Mouse (Mus musculus) myocyte (in vitro differentiated cells): ENCODE measurements around the gene Zcchc3.

ENCODE experiments used
- CEBPB ChIP-seq: IDR thresholded peaks from 2 replicates; pipeline ENCODE4 v1.6.1; 2011; ENCODE audit warnings: mild to moderate bottlenecking, moderate library complexity; ENCODE audit not compliant: poor library complexity, insufficient read depth, severe bottlenecking
- MAX ChIP-seq: IDR thresholded peaks from one replicate; pipeline ENCODE4 v1.6.1; 2011; ENCODE audit warnings: low read depth, mild to moderate bottlenecking, control low read depth
- MYOG ChIP-seq, 3 experiments: IDR thresholded peaks; one replicate each; pipeline ENCODE4 v1.6.1; 2011; ENCODE audit warnings: control low read depth in 2 of 3, low read depth in 2 of 3, mild to moderate bottlenecking in 2 of 3; ENCODE audit not compliant: insufficient read length in 2 of 3, control insufficient read depth in 1 of 3, insufficient read depth in 1 of 3
- POLR2A ChIP-seq: IDR thresholded peaks from one replicate; pipeline ENCODE4 v1.6.1; 2011; ENCODE audit warnings: low read depth, mild to moderate bottlenecking, control low read depth, moderate library complexity; ENCODE audit not compliant: insufficient read length
- TCF12 ChIP-seq: IDR thresholded peaks from one replicate; pipeline ENCODE4 v1.6.1; 2011; ENCODE audit warnings: mild to moderate bottlenecking, control low read depth; ENCODE audit not compliant: poor library complexity, insufficient read depth, severe bottlenecking
- TCF3 ChIP-seq: IDR thresholded peaks from one replicate; pipeline ENCODE4 v1.6.1; 2011; ENCODE audit warnings: low read depth, control low read depth; ENCODE audit not compliant: insufficient read length
- USF1 ChIP-seq: IDR thresholded peaks from one replicate; pipeline ENCODE4 v1.6.1; 2011; ENCODE audit warnings: low read depth, mild to moderate bottlenecking, control low read depth, moderate library complexity

DNA sequence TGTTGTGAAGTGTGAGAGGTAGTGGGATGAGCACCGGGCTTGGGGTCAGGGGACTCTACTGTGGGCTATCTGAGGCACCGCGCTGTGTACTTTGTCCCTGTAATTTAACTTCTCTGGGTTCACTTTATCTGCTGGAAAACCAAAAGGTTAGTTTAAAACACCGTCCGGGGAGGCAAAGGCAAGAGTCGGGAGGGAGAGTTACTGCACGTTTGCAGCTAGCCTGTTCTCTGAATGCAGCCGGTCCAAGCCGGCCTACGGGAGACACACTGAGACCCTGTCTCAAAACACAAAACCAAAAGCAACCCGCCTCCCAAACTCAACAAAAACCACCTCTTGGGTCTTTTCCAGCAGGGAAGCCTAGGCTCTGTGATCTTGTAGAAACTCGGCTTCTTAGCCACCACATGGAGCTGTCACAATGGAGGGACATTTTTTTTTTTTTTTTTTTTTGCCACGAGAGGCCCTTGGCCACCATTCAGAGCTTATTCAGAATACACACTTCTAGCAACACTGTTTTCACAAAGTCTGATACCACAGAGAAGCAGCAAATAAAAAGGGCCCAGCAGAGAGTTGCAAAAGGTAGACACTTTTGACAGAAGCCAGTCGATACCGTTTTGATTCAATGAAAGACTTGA lies 2.2 kb downstream of the Zcchc3 start:
- no peak for TF ChIP-seq USF1
- no peak for TF ChIP-seq MAX
- no peak for TF ChIP-seq POLR2A
- no peak for TF ChIP-seq MYOG (IDR thresholded peaks at IDR 0.05; ENCODE audit: control insufficient read depth in 1 of 3, insufficient read depth in 1 of 3, insufficient read length in 2 of 3, low read depth in 2 of 3)
- no peak for TF ChIP-seq CEBPB
- TF ChIP-seq TCF12 = no peak
- no peak for TF ChIP-seq TCF3
